Mouse (Mus musculus) layer of hippocampus, adult 9-11 months (tissue): Measurements from ENCODE around the gene Pde1a.

Source experiments
- DNase-seq: peaks from one replicate; pipeline ENCODE4 v3.0.0; 2022

Pde1a gene

DNA sequence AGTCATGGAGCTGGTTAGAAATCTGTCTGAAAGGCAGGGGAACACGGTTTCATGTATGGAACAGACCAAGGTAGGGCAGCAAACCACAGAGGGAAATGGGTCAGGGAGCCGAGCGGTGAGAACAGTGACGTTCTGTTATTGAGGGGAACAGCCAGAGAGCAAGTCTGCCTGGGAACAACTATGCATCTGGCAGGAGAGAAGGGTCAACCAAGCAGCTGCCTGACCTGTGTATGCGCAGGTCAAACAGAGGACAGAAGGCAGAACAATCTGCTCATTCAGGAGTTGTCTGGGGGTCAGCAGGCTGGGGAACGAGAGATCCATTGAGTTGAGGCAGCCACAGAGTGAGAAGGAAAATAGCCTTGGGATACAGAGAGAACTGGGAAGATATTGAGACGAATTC lies 330.6 kb downstream of the Pde1a start:
- no peak for DNase-seq

DNA sequence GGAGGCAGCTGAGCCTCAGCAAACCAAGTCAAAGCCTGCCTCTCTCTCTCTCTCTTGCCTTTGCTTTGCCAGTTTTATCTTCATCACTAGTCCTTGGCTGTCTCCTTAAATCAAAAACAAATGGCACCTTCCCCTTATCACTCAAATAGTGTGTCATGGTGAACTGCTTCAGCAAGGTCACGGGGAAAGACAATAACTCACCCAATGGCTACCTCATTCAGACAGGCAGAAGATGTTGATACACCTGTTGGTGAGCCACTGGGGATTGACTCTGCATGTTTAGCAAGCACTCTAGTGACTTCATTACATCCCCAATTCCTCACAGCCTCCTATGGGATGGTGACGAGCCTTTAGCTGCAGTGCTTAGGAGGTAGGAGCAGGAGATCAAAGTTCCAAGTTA lies 331.8 kb downstream of the Pde1a start:
- no peak for DNase-seq

DNA sequence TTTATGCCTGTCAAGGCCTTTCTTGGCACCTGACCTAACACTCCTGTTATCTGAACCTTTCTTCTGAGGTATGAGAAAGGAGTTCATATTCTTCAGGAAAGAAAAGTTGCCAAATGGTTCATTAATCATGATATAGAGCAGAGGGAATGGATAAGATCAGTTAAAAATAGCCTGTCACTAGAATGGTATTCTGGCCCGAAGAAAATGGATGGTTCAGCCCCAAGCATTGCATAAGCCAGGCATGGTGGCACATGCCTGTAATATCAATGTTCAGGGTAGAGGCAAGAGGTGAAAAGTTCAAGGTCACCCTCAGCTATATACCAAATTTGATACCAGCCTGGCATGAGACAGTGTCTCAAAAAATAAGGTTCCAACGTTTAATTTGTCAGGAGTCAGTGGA lies 336.1 kb downstream of the Pde1a start:
- DNase-seq = no peak

DNA sequence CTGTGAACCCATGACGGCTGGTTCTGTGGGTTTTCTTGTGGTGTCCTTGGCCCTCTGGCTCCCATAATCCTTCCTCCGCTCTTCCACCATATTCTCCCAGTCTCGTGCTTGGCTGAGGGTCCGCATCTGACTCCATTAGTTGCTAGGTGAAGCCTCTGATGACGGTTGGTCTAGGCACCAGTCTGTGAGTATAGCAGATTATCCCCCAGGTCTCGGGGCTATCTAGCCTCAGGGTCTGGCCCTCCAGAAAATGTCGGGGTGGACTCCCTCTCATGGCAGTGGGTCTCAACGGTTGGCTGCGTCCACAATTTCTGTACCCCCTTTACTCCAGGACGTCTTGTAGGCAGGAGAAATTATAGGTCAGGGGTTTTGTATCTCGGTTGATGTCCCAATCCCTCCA lies 342.8 kb downstream of the Pde1a start:
- DNase-seq = no peak

DNA sequence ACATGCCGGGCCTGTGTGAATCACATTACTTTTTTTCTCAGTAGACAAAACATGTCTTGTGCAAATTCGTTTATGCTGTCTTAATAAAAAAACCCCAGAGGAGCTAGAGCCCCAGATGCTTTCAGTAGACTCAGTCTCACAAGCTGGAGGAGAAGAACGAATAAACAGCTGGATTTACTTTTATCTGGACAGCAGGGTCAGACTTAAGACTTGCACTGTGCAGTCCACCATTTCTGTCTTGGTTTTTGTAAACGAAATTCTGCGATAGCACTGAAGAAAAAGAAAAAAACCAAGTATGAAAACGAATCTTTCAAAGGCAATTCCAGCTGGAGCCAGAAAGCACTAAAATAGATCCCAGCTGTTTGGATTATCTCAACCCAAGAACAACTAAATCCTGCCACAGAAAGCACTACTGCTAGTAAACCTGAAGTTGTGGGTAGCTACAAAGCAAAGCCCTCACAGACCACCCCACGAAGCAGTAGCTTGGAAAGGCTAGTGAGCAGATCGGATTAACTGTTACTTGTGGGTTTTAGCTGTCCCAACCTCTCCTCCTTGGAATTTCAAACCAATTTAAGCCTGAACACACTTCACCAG lies 343.6 kb downstream of the Pde1a start:
- DNase-seq = no peak
